Mouse (Mus musculus) layer of hippocampus, adult 11-12 months (tissue): ENCODE measurements around the gene Raver2.
A peak's percentile ranks its signal among the peaks of the same experiment; 100 is the strongest.
"Not testable (repeated sequence)": the region's sequence is repeated elsewhere in the genome, so short reads cannot be mapped to it uniquely, and the experiment has no call there.

Source experiments
- DNase-seq: peaks from one replicate; pipeline ENCODE4 v3.0.0; 2022; ENCODE audit warnings: low spot score

Raver2 gene

GRCm38 (mm10) chr4:101068786-101069153 is at the start of gene Raver2:
TSS of gene Raver2 (plus strand) at chr4:101068983.
- DNase-seq: peak; percentile 47

- DNase-seq: no peak
Observed at GRCm38 (mm10) chr4:101020596-101020995, 48.2 kb upstream of the Raver2 start, which contains the start of gene Gm10577. TSS of gene Gm10577 (minus strand) at chr4:101020696.

GRCm38 (mm10) chr4:101026566-101026965 is 42.2 kb upstream of the Raver2 start:
- peak; percentile 62 for DNase-seq

GRCm38 (mm10) chr4:101026995-101027394 is 41.8 kb upstream of the Raver2 start:
- DNase-seq: no peak

- DNase-seq: no peak
Observed at GRCm38 (mm10) chr4:101027852-101028411, 40.9 kb upstream of the Raver2 start.

DNA sequence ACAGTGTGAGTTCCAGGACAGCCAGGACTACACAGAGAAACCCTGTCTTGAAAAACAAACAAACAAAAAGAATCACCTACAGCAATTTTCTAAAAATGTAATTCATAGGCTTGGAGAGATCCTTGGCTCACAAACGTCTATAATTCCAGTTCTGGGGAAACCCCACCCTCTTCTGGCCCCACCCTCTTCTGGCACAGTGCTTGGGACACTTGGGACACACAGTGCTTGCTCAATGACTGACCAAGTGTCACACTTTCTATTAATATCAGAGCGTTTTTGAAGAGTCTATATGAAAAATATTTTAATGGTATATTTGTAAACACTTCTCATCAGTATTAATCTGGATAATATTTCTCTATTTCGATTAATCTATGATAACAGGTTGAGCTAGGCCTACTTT is 35.7 kb upstream of the Raver2 start:
- no peak for DNase-seq

DNA sequence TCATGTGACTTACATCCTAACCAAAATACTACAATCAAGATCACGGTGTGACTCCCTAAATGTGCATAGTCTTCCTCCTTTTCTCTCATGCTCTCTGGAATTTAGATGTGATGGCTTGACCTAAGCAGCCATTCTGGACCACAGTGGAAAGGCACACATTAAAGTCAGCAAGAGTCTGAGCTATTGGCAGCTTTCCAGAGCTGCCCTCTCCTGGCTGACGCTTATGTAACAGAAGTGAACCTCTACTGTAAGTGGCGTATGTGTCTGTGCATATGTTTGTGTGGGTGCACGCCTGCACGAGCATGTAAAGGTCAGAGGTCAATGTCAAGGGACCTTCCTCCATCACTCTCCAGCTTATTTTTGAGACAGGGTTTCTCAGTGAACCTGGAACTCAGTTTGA is 33.7 kb upstream of the Raver2 start:
- no peak for DNase-seq

DNA sequence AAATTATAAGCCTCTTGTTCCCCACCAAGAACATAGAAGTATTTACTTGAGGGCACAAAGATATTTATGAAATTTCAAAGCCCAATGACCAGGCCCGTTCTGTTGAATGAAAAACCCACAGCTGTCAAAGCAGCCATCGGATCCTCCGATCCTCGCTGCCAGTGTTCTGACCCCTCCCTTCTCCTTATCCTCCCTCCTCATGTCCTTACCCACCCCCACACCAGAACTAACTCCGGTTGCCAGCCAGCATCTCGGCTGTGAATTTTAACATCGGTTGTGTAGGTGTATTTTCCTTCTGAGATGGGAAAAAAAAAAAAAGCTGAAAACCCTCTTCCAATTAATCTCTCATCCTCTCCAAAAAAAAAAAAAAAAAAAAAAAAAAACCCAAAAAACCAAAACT is 31.6 kb upstream of the Raver2 start:
- peak; percentile 40 for DNase-seq

GRCm38 (mm10) chr4:101043691-101044090 is 25.1 kb upstream of the Raver2 start:
- no peak for DNase-seq

- DNase-seq: no peak
Observed at GRCm38 (mm10) chr4:101044149-101044548, 24.6 kb upstream of the Raver2 start.

- DNase-seq: no peak
Observed at GRCm38 (mm10) chr4:101046576-101046975, 22.2 kb upstream of the Raver2 start.

- peak; percentile 18 for DNase-seq
Observed at GRCm38 (mm10) chr4:101062146-101062545, 6.6 kb upstream of the Raver2 start.

DNA sequence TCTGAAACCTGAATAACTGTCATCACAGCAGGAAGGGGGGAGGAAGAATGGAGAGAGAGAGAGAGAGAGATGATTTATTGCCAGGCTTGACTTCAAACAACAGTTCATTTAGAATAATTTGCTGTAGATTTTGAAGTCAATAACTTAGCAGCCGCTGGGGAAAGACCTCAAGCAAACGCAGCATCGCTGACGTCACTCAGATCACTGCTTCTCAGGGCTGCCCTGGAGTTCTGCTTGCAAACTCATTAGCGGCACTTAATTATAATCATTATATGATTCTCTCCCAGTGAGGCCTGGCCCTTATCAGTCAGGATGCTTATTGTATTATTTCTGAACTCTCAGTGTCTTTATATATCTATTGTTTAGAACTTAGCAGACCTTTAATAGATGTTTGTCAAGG is 2.4 kb upstream of the Raver2 start:
- DNase-seq: no peak

GRCm38 (mm10) chr4:101069154-101069971 is 580 bp downstream of the Raver2 start:
- DNase-seq: peak; percentile 13

- no peak for DNase-seq
Observed at GRCm38 (mm10) chr4:101071570-101071969, 2.8 kb downstream of the Raver2 start.

GRCm38 (mm10) chr4:101076425-101076824 is 7.6 kb downstream of the Raver2 start:
- no peak for DNase-seq

DNA sequence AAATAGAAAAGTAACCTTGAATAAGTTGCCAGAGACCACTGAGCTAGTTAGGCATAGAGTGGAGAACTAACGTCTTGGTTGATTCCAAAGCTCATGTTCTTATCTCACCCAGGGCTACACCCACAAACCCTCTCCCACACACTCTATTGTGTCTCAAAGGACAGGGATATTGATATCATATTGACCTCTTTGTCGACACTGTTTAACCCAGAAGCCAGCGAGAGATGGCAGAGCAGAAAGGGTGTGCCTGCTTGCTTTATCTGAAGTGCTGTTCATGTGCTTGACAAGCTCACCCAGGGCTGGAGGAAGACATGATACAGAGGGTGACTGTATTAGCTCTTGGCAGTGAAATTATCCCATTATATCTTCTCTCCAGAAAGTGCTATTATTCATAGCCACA is 11.2 kb downstream of the Raver2 start:
- DNase-seq: no peak

- no peak for DNase-seq
Observed at GRCm38 (mm10) chr4:101082176-101082888, 13.5 kb downstream of the Raver2 start.

DNA sequence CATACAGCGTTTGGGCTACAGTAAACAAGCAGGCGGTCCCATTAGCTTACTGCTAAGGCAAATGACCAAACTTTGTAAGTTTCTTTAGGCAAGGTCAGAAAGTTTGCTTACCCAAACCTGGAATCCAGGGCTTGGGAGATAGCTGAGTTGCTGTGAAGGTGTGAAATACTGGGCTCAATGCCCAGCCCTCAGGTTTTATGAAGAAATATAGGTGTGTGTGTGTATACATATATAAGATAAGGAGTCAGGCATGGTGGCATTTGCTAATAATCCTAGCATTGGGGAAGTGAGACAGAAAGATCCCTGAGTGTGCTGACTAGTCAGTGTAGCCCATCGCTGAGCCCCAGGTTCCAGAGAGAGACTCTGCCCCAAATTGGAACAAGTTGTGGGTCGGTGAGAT is 16.1 kb downstream of the Raver2 start:
- no peak for DNase-seq

DNA sequence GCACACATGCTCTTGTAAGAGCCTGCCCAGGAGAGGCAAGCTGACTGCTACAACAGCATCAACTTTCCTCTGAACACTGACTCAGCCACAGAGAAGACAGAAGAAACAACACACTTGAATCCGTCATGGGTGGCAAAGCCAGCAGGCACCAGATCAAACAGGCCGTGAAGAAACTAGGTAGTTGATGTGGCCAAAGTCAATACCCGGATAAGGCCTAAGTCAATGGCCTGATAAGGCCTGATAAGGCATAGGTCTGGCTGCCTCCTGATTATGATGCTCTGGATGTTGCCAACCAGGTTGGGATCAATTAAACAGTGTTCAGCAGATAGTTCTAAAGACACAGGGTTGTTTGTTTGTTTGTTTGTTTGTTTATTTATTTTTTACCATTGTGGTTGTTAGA is 17.3 kb downstream of the Raver2 start:
- DNase-seq: no peak

DNA sequence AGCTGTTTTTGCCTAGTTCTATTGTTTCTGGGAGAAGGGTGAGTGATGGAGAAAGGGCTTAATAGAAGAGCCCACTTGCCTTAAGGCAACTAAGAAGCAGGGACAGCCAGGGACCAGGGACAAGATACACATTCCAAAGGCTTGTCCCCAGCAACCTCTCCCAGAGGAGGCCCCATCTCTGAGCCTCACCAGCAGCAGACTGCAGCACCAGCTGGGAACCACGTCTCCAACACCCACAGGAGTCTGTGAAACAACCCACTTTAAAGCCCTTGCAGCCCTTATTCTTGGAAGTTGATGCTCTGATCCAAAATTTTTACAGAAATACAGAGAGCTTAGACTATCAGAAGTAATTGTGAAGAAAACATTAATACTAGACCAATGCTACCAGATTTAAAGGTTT is 18.9 kb downstream of the Raver2 start:
- DNase-seq: peak; percentile 46

GRCm38 (mm10) chr4:101090630-101091029 is 21.8 kb downstream of the Raver2 start:
- DNase-seq: not testable (repeated sequence)

DNA sequence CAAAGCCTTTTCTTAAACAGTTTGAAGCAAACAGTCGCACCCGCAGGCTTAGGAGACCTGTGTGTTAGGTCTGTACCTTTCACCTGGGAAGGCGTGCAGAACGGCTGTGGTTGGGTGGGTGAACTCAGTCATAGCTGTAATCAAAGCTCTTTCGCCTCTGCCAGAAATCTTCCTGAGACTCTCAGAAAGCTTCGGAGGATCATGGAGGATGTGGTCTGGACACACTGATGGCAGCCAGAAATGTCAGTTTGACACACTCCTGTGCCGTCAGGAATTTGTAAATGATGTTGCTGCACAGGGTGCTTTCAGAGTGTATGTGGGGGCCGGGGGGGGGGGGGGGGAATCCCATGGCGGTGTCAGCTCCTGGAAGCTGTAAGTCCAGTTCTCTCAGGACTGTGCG is 24.5 kb downstream of the Raver2 start:
- no peak for DNase-seq
